Mouse (Mus musculus) thymus, postnatal 14 days (tissue): ENCODE measurements around the gene E030018B13Rik.

Experiments used
- DNase-seq: peaks from one replicate; pipeline ENCODE4 v3.0.0; 2021

The E030018B13Rik gene

GRCm38 (mm10) chr7:63918771-63919768 is 2.4 kb downstream of the E030018B13Rik start:
- DNase-seq = no peak

DNA sequence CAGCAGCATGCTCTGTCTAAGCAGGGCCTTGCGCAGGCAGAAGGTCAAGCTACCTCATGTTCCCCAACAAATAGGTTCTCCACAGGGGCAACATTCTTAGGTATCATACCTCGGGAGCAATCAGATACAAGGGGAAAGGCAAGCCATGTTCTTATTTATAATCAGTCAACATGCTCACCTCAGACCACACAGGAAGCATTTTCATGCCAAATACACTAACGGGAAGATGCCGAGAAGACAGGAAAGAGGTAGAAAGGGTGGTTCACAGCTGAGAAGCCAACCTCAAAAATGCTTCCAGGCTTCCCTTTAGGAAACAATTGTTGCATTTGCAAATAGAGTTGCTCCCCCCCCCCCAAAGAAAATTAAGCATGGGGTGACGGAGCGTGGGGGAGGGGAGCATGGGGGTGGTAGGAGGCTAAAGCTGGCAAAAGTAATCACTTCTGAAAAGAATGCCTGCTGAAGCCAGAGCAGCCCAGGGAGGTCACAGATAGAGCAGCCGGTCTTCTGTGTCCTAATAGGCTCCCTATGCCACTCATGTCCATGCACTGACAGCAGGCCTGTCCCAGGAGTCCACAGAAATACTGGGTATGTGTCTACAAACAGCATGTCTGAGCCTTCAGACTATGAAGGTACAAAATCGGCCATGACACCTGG is 5.4 kb downstream of the E030018B13Rik start:
- DNase-seq = no peak

GRCm38 (mm10) chr7:63922571-63922970 is 5.9 kb downstream of the E030018B13Rik start:
- DNase-seq = no peak

DNA sequence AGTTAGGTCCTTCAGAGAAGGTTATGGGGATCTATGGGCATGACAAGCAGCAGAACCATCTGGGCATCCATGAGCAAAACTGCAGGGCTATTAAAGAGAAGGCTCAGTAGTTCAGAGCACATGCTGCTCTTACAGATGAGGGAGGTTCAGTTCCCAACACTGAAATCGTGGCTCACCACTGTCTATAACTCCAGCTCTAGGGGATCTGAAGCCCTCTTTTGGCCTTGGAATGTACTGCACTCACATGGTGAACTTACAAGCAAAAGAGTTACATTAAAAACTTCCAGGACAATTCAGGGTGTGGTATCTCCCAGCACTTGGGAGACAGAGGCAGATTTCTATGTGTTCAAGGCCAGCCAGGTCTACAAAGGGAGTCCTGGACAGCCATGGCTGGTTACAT is 6.3 kb downstream of the E030018B13Rik start:
- no peak for DNase-seq

GRCm38 (mm10) chr7:63924151-63924550 is 7.5 kb downstream of the E030018B13Rik start:
- DNase-seq = no peak

DNA sequence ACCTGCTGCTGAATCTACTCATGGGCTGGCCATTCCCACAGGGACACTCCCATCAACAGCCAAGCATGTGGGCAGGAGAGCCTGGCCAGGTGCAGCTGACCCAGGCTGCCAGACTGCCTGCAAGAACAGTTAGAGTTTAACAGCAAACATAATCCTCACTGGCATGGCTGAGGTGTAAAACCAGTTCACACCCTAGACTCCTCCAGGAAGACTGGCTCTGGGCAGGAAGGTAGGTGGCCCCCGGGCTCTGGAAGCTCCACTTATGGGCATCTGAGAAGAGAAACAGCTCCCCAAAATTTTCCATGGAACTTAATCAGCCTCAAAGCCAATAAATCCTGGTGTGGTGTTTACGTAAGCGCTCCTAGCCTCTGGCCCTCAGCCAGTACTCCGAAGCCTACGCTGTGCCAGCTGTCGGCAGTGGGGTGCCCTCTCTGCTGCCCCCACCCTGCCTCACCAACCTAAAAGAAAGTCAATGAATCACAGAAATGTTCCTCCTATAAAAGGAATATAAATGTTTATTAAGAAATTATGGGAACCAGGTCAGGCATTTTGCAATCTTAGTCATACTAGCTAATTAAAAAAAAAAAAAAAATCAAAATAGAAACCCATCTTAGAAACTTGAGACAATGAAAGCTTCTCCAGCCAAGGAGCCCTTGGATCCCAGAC is 8.2 kb downstream of the E030018B13Rik start:
- DNase-seq = no peak

DNA sequence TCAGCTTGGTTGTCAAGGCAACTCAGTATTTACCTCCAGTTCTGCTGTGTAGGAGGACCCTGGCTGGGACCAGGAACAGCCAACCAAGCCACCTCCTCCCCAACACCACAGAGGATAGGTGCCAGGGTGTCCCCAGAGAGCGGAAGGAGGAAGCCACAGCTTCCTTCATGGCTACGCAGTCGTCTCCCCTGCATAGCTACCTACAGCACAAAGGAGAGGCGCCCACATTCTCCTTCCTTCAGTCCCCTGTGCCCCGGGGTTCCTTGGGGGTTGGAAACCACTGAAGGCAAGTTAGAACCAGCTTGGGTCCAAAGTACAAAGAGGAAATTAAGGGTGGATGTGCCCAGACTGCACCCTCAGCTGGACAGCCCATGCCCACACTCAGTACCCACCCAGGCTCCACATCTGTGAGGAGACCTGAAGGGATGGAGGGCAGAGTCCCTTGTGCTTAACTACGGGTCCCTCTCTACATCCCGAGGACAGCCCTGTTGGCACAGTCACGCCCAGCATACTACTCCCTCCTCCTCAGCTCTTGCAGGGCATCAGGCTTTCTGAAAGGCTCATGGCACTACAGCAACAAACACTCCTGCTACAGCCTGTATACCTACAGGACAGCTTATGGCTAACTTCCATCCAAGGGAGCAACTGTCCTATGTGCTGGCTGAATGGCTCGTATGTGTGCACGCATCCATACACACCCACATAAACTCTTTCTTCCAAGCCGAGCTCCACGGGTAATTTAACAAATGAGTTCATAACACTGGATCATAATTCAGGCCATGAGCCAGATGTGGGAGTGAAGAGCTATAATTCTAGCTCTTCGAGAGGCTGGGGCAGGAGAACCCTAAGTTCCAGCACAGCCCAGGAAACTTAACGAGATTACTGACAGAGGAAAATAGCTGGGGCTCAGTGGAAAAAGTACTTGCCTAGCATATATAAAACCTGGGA is 9.0 kb downstream of the E030018B13Rik start:
- peak; percentile 76 for DNase-seq

DNA sequence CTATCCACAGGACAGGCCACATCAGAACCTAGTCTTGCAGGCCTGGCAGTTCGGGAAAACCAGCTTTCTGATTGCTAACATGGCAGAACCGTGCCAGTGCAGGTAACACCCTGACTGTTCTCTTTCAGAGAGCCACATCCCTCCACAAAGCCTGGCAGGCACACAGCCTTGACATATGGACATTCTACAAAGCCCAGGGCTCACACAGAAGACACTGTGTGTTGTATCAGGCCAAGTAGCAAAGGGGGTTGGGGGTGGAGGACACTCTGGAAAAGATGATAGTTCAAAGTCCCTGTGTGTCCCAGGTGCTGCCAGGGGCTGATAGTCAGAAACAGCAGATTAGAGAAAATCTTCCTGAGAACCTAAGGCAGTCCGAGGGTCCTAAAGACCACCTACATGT is 9.8 kb downstream of the E030018B13Rik start:
- DNase-seq = no peak

- no peak for DNase-seq
Observed at GRCm38 (mm10) chr7:63927121-63927520, 10.5 kb downstream of the E030018B13Rik start.

- no peak for DNase-seq
Observed at GRCm38 (mm10) chr7:63929080-63929479, 12.4 kb downstream of the E030018B13Rik start.

DNA sequence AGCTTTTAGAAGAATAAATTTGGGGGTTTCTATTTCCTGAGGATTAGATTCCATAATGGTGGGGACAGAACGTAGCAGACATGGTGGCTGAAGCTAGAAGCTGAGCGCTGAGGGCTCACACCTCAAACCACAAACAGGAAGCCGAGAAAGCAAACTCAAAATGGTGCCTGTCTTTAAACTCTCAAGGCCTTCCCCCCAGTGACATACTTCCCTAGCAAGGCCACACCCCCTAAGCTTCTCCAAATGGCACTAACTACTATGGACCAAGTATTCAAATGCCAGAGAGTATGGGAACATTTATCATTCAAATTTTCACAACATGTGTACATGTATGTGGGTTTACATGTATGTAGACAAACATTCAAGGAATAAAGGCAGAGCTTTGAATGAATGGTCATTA is 13.5 kb downstream of the E030018B13Rik start:
- peak; percentile 66 for DNase-seq

DNA sequence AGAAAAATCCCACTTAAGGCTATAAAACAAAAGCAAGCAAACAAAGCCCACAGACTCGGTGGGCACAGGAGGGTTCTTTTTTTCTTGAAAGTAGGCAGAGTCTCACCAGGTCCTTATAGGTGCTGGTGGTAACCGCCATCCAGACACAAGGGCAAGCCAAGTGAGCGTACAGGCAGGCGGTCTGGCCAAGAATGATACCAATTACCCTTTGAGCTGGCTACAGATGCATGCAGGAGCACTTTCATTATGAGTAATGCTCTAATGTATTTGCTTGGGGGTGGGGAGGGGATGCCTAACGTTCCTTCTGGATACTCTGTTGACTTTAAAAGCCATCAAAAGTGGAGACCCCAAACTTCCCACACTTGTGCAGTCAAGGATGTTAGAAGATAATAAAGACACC is 14.1 kb downstream of the E030018B13Rik start:
- no peak for DNase-seq

DNA sequence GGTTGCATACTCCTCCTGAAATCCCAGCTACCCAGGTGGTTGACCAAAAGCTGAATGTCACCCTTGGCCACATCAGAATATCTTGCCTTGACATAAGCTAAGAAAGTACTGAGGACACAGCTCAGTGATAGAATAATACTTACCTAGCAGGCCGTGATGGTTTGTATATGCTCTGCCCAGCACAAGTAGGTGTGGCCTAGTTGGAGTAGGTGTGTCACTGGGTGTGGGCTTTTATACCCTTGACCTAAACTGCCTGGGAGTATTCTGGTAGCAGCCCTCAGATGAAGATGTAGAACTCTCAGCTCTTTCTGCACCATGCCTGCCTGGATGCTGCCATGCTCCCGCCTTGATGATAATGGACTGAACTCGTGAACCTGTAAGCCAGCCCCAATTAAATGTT is 15.8 kb downstream of the E030018B13Rik start:
- DNase-seq = no peak

DNA sequence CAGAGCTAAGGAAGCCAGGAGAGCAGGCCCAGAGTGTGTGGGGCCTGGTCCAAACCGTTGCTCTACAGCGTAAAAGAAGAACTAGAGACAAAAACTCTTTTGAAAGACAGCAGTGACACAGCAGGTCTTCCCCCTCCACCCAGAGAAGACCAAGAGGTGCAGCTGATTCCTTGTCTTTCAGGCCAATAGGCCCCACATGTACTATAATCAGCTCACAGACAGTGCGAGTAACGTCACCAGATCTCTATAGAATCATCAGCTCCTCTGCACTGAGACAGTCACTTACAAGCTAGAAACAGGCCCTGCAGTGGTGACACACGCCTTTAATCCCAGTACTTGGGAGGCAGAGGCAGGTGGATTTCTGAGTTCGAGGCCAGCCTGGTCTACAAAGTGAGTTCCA is 17.2 kb downstream of the E030018B13Rik start:
- DNase-seq = no peak

DNA sequence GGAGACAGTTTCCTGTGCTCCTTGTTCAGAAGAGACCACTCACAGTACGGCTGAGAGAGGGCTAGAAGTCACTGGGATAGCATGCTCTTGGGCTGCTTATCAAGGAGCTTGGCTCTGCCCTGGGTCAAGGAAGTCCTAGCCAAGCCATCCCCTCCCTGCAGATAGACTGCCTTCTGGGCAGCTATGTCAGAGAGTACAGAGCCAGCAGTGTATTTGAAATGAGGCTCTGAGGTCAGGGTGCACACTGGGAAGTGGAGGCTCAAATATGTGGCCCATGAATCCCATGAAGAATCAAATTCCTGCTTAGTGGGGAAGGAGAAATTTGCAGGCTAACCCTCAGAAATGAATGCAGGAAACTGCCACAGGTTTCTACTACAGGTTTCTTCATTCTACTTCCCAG is 17.9 kb downstream of the E030018B13Rik start:
- no peak for DNase-seq

DNA sequence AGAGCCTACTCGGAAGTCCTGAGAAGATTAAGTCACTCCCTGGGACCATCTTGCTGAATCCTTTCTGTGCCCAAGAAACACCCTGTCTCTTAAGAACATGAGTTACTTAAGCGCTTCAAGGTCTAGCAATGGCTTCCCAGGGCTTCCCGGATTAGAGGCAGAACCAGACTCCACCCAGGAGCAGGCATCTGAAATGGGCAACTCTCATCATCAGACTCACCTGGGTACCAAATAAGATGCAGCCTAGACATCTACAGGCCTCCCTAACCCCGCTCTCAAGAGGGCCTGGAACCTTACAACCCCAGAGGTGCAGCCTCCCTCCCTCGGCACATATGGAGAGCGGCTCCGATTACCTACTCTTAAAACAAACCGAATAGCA is 19.1 kb downstream of the E030018B13Rik start:
- DNase-seq = no peak

DNA sequence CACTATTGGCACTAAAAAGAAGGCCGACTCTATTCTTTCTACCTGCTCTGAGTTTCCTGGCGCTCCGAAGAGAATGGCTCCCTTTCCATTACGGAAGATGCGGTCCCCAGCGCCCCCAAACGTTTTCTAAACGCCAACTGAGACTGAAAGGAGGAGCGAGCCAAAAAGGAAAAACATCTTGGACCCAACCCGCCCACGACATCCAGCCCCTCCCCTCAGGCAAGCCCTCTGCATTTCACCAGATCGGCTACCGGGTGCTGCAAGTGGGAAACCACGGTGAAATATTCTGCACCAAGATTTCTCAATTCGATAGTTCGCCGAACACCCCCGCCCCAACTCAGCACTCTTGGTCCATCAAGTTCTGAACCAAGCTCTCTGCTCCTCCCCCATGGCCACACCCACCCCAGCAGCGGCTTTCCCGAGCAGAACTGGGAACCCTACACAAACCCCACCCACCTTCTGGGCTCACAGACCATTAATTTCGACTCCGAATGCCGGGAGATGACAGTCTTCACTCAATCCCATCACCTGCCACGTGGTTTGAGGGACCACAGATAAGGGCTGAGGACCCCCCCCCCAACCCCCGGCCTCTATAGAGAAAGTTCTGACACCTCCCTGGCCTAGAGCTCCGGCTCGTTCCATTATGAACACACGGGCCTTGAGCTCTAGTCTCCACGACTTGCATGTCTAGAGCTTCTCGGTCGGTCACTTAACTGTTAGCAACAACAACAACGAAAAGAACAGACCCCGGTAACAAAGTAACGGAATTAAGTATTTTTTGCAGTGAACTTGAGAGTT is 19.7 kb downstream of the E030018B13Rik start:
- peak; percentile 83 for DNase-seq

GRCm38 (mm10) chr7:63936986-63937235 is 20.3 kb downstream of the E030018B13Rik start:
- no peak for DNase-seq

DNA sequence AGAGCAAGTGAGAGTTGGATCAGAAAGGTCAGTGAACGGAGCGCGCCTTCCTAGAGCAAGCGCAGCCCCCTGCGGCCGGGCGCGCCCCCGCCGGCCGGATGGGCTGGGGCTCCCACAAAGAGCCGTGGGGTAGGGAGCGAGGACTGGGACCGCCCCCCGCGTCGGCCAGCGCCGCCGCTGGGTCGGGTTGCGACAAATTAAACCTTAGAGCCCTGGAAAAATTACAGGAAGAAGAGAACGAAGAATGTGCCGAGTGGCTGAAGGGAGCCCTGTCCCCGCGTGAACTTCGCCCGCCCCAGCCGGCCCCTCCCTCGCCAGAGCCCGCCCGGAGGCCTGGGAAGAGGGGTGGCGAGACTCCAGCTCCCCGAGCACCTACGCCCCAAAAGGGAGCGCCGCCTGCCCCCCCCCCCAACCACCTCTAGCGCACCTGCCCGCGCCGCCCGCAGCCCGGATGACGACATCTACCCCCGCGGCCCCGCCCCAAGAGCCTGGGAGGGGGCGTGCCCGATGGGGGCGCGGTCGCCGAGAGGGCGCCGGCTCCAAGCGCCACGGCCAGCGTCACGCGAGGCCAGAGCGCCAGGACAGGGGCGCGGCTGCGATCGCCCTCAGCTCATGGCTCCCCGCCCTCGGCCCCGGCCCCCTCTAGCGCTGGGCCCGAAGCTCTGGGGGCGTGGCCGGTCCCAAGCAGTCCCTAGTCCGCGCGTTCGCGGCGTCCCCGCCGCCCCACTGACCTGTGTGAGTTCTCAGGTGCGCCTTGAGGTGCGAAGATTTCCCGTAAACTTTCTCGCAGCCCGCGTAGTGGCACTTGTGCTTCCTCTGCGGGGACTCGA is 20.8 kb downstream of the E030018B13Rik start:
- peak; percentile 95 for DNase-seq

DNA sequence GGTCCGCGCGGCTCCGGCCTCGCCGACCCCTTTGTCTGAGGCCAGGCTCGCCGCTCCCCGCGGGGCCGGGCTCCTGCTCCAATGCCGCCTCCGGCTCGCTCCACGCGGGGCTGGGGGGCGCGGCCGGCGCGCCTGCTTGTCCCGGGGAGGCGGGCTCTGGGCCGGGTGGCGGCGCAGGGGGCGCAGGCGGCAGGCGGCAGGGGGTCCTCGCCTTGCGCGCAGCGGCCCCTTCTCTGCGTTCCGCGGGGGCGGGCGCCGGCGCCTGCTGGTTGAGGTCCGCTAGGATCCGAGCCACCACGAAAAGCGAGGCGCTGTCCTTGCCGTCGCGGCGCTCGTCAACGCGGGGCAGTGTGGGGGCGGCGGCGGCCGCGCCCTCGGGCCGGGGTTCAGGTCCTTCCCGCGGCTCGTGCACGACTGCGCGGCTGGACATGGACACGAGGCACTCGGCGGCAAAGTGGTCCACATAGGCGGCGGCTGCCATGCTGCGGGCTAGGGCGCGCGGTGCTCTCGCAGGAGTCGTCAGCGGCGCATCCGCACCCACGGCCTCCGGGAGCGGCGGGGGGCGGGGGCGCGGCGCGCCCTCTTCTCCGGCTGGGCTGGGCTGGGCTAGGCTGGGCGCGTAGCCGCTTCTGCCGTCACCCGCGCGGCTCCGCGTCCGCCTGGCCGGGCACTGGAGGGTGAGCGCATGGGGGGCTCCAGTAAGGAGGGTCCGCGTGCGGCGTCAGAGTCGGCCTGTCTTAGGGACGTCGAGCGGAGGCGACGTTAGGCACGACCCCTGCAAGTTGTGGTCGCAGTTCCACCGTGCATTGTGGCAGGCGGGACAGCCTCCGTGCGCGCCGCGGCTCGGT is 21.6 kb downstream of the E030018B13Rik start:
- peak; percentile 76 for DNase-seq
